In genomic region chr2:132688611-132689021, GRCm38 (mm10) we compare ENCODE assay signal across 12 mouse cellular contexts. TPM values are rescaled to one million over a fixed set of nuclear protein-coding genes. Genes with fewer than 3 reads are reported as not detected.
DNase-seq lines count a peak whose midpoint lies in the region; ATAC-seq and TF ChIP-seq lines count a peak whose summit lies in the region.
"Had no signal": no experiment of that assay in that cellular context is flagged by ENCODE, and none has a peak within 500 bp of the region (broad histone marks: within the 10 kb centered on the region; RNA-seq: fewer than 3 reads in every experiment).

No protein-coding gene starts in this region.

- no peak for TF ChIP-seq POLR2A in bone marrow macrophage, adult 2 months (IDR thresholded peaks at IDR 0.05; ENCODE audit: borderline replicate concordance, low read depth, low read length)

- intact Hi-C loops in heart, postnatal 36 days (cut with DNase I): loop anchor here (5.0 kb wide), 1 partner anchor 46 kb away; no protein-coding TSS in a partner anchor

- no peak overlapping the region for H3K4me3 ChIP-seq in heart, postnatal 0 days (ENCODE audit: low read depth, low read length)
- H3K4me3 ChIP-seq in bone marrow macrophage, adult 2 months (ENCODE audit: insufficient read depth, low read length): no peak overlapping the region
- no peak overlapping the region for H3K4me3 ChIP-seq in liver, embryonic 13.5 days (replicated peaks)
- H3K4me3 ChIP-seq in intestine, embryonic 15.5 days (replicated peaks): no peak overlapping the region
- H3K4me3 ChIP-seq: forebrain, embryonic 12.5 days had no signal

- H3K27ac ChIP-seq in heart, postnatal 0 days (ENCODE audit: low read depth): 0 out of 2 replicates have a peak overlapping the region, but pooled peaks have one; percentile 37
- peak overlapping the region; percentile 70 for H3K27ac ChIP-seq in bone marrow macrophage, adult 2 months (ENCODE audit: insufficient read depth, low read depth, low read length)
- peak overlapping the region; percentile 78 for H3K27ac ChIP-seq in liver, embryonic 13.5 days
- H3K27ac ChIP-seq in intestine, embryonic 15.5 days: no peak overlapping the region
- H3K27ac ChIP-seq: forebrain, embryonic 12.5 days had no signal

- H3K9me3 ChIP-seq in heart, postnatal 0 days (replicated peaks; ENCODE audit: control insufficient read depth, low read length): no peaks in the 10 kb centered on the region
- no peaks in the 10 kb centered on the region for H3K9me3 ChIP-seq in liver, embryonic 13.5 days (replicated peaks)
- no peaks in the 10 kb centered on the region for H3K9me3 ChIP-seq in intestine, embryonic 15.5 days
- H3K9me3 ChIP-seq: forebrain, embryonic 12.5 days had no signal

- ATAC-seq in heart, postnatal 0 days (ENCODE audit: insufficient read depth, low read depth): no peak
- ATAC-seq in liver, embryonic 13.5 days (ENCODE audit: low read depth): no peak
- no peak for ATAC-seq in intestine, embryonic 15.5 days

- peaks cover 13% of the 10 kb centered on the region; the same call in 1 of the 2 replicates for H3K4me1 ChIP-seq in heart, postnatal 0 days (ENCODE audit: control insufficient read depth, insufficient read depth)
- peaks cover 32% of the 10 kb centered on the region for H3K4me1 ChIP-seq in bone marrow macrophage, adult 2 months (ENCODE audit: control insufficient read depth, insufficient read depth, low read length)
- peaks cover 82% of the 10 kb centered on the region for H3K4me1 ChIP-seq in liver, embryonic 13.5 days (replicated peaks)
- 0 out of 2 replicates have a peak, but pooled peaks cover 8% of the 10 kb centered on the region for H3K4me1 ChIP-seq in intestine, embryonic 15.5 days (replicated peaks)

- no peak for TF ChIP-seq CTCF in heart, postnatal 0 days (IDR thresholded peaks at IDR 0.05; ENCODE audit: low read depth)
- no peak for TF ChIP-seq CTCF in bone marrow macrophage, adult 2 months (IDR thresholded peaks at IDR 0.05; ENCODE audit: low read depth, low read length)

- no peak overlapping the region for H3K9ac ChIP-seq in heart, postnatal 0 days (replicated peaks; ENCODE audit: low read depth, low read length)
- 0 out of 2 replicates have a peak overlapping the region, but pooled peaks have one; percentile 34 for H3K9ac ChIP-seq in liver, embryonic 13.5 days
- no peak overlapping the region for H3K9ac ChIP-seq in intestine, embryonic 15.5 days
- H3K9ac ChIP-seq: forebrain, embryonic 12.5 days had no signal

- 69% methylated on average over 7 of the region's 7 CpGs for WGBS in heart, postnatal 0 days
- 81% methylated on average over 7 of the region's 7 CpGs for WGBS in liver, embryonic 13.5 days (ENCODE audit: insufficient replicate concordance)
- 76% methylated on average over 7 of the region's 7 CpGs for WGBS in intestine, embryonic 15.5 days

- no peak for DNase-seq in heart, postnatal 0 days (ENCODE audit: low spot score)
- no peak for DNase-seq in heart, postnatal 36 days
- DNase-seq in CD4-positive helper T cell, adult 2 months (ENCODE audit: low read depth, low spot score): peak; percentile 71
- no peak for DNase-seq in liver, embryonic 13.5 days
- DNase-seq in urinary bladder, postnatal 14 days (ENCODE audit: low spot score): no peak
- no peak for DNase-seq in thymus, postnatal 4 days
- DNase-seq: adrenal gland, postnatal 10 days; cerebellum, postnatal 25 days; kidney, postnatal 4 days had no signal

- H3K4me2 ChIP-seq in heart, postnatal 0 days (ENCODE audit: low read depth, low read length): no peak overlapping the region
- no peak overlapping the region for H3K4me2 ChIP-seq in liver, embryonic 13.5 days
- H3K4me2 ChIP-seq in intestine, embryonic 15.5 days (replicated peaks): no peak overlapping the region
- H3K4me2 ChIP-seq: forebrain, embryonic 12.5 days had no signal

- no peaks in the 10 kb centered on the region for H3K27me3 ChIP-seq in heart, postnatal 0 days (ENCODE audit: control insufficient read depth, insufficient read depth, low read length)
- H3K27me3 ChIP-seq in liver, embryonic 13.5 days: no peaks in the 10 kb centered on the region
- H3K27me3 ChIP-seq in intestine, embryonic 15.5 days (replicated peaks): no peaks in the 10 kb centered on the region
- H3K27me3 ChIP-seq: forebrain, embryonic 12.5 days had no signal

- no peaks in the 10 kb centered on the region for H3K36me3 ChIP-seq in heart, postnatal 0 days (replicated peaks; ENCODE audit: control insufficient read depth, insufficient read depth, low read length)
- H3K36me3 ChIP-seq in liver, embryonic 13.5 days: 0 out of 2 replicates have a peak, but pooled peaks cover 4% of the 10 kb centered on the region
- H3K36me3 ChIP-seq in intestine, embryonic 15.5 days: no peaks in the 10 kb centered on the region
- H3K36me3 ChIP-seq: forebrain, embryonic 12.5 days had no signal

- no peak for TF ChIP-seq EP300 in heart, postnatal 0 days (IDR thresholded peaks at IDR 0.05; ENCODE audit: low read depth)

RNA-seq across cellular contexts. Expression of gene Shld1, which starts 1.9 kb away (rescaled TPM):
- total RNA-seq in heart, postnatal 0 days (2014; rRNA removed; ENCODE audit: low replicate concordance): 23.3 and 24.1 TPM in 2 replicates
- 14.1 and 16.4 TPM in 2 replicates for polyA plus RNA-seq in heart, postnatal 0 days (2015; fragmentation: Nextera tagmentation; extraction: Ambion mirVana)
- 10 to 100 TPM; 49.3 to 59.3 TPM for total RNA-seq in heart, postnatal 36 days (2021)
- 14.5 and 15.9 TPM in 2 replicates for polyA plus RNA-seq in bone marrow macrophage, adult 2 months (2012; ENCODE audit: insufficient read depth, insufficient read length, missing spikeins)
- 11.1 and 12.1 TPM in 2 replicates for polyA plus RNA-seq in liver, embryonic 13.5 days (2015; fragmentation: Nextera tagmentation; extraction: Ambion mirVana)
- 13.6 and 14.2 TPM in 2 replicates for polyA plus RNA-seq in intestine, embryonic 15.5 days (2015; fragmentation: Nextera tagmentation; extraction: Ambion mirVana)
